In the genomic region with DNA sequence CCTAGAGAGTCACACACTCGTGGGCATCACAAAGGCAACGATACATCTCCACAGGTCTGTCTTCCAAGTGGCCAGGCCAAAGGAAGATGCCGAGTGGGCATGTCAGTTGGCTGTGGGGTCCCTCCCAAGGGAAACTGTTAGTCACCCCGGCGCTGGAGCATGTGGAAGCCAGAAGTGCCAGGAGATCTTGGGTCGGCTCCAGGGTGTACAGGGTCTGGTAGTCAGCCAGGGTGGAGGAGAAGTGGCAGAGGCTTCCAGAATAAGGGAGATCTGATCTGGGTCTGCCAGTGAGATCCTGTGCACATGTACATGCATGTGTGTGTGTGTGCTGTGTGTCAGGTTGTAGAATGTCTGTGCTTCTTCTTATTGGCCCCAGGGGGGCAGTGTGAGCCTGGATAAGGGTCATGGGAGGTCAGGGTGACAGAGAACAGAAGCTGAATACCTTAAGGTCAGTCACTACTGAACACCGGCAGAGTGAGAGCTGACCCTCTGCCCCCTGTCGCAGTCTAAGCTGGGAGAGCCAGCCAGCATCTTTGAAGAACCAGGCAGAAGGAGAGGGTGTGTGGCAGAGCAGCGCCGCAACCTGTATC, we compare ENCODE assay signal across 10 mouse cellular contexts. TPM values are rescaled to one million over a fixed set of nuclear protein-coding genes. Genes with fewer than 3 reads are reported as not detected.
DNase-seq lines count a peak whose midpoint lies in the region; ATAC-seq lines count a peak whose summit lies in the region.
"Had no signal": no experiment of that assay in that cellular context is flagged by ENCODE, and none has a peak within 500 bp of the region (broad histone marks: within the 10 kb centered on the region; RNA-seq: fewer than 3 reads in every experiment).

No protein-coding gene starts in this region.

- DNase-seq in CD4-positive, CD25-positive, alpha-beta regulatory T cell, adult 2 months (ENCODE audit: low read depth, low spot score), result peak; percentile 58
- DNase-seq in kidney, postnatal 14 days, result peak; percentile 26
- DNase-seq in kidney, adult 11 months, result no peak
- DNase-seq in brain, adult 2 months (ENCODE audit: low read depth, low spot score), result peak; percentile 35
- DNase-seq in retina, embryonic 14.5 days (ENCODE audit: low spot score), result peak; percentile 33
- DNase-seq in neural tube, embryonic 10.5 days (ENCODE audit: extremely low spot score, low spot score), result no peak
- no peak for DNase-seq in cerebellum, adult 9-11 months

- no peak for ATAC-seq in CD4-positive, CD25-positive, alpha-beta regulatory T cell, adult 4 months
- ATAC-seq: forebrain, embryonic 15.5 days; midbrain, embryonic 13.5 days had no signal

RNA-seq across cellular contexts. Expression of a gene that starts 1.4 kb away (rescaled TPM):
- under 1 TPM in 1 of 2 experiments, not detected in 1; 0.31 TPM for polyA plus RNA-seq in CD4-positive, CD25-positive, alpha-beta regulatory T cell, adult 4 months (2017; shearing (Covaris generic))

RNA-seq across cellular contexts. Expression of a gene that starts 5.8 kb away (rescaled TPM):
- polyA plus RNA-seq in CD4-positive, CD25-positive, alpha-beta regulatory T cell, adult 4 months (2017; shearing (Covaris generic)), result not detected
- polyA plus RNA-seq: midbrain, embryonic 13.5 days had no signal

RNA-seq across cellular contexts. Expression of a gene that starts 50.0 kb away (rescaled TPM):
- 1 to 10 TPM; 2.4 to 5.6 TPM for polyA plus RNA-seq in CD4-positive, CD25-positive, alpha-beta regulatory T cell, adult 4 months (2017; shearing (Covaris generic))

Comparison
In these comparisons a context has a peak if more than half of its experiments do, and no peak if none do; other contexts are left out.
1. DNase-seq: peak in CD4-positive, CD25-positive, alpha-beta regulatory T cell, adult 2 months (single experiment), kidney, postnatal 14 days (single experiment), brain, adult 2 months (single experiment) and retina, embryonic 14.5 days (single experiment); none in kidney, adult 11 months (single experiment), neural tube, embryonic 10.5 days (single experiment) and cerebellum, adult 9-11 months (single experiment).